Mouse (Mus musculus): ENCODE results near the gene Rbfox1.

The Rbfox1 gene

DNA sequence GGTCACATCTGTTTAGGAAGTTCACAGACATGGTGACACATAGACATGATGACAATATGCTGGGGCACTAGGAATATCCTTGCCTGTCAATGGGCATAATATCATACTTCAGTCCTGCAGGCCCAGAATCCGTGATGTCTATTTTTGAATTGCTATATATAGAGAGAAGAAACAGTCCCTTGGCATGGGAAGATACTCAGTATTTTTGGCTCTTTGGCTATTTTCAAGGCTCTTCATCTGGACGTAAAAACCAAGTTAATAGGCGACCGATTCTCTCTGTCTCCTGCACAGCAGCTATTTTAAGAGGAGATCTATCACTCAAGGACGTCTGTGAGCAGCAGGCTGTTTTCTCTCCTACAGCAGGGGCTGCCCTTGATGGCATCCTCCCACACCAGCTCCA is 415.0 kb downstream of the Rbfox1 start:
- in situ Hi-C loops (cut with MboI; ENCODE audit: low pct_unique_long_range_greater_than_20kb in 1 of 2, low sequenced_read_pairs in 2 of 2, unreplicated experiment in 1 of 2) = no loop called here

DNA sequence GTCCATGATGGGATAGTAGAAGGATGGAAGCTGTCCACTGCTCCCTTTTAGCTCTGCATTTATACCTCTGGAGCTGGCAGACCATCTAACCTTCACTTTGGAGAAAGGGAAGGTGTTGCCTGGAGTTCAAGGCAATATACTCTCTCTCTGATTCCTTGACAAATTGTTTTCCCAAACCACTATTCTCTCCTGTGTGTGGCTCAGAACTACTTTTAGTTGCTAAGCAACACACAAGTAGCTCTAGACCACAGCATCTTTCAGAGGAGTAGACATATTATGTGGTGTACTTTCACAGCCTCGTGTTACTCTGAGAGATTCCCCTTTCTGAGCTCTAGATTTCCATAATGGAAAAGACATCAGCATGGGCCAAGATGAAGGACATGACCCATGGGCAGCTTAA is 417.9 kb downstream of the Rbfox1 start:
- in situ Hi-C loops (cut with MboI; ENCODE audit: low pct_unique_long_range_greater_than_20kb in 1 of 2, low sequenced_read_pairs in 2 of 2, unreplicated experiment in 1 of 2) = no loop called here

DNA sequence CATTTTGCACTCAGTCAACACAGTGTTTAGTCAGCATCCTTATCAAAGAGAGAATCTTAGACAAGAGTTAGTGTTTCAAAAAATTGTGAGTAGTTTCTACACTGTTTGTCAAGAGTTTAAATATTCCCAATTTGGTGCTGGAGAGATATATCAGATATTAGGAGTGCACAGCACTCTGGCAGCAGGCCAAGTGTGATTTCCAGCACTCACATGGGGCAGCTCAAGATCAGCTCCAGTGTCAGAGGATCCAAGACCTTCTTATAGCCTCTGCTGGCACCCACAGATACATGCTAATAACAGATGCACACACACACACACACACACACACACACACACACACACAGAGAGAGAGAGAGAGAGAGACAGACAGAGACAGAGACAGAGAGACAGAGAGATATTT is 424.8 kb downstream of the Rbfox1 start:
- in situ Hi-C loops (cut with MboI; ENCODE audit: low pct_unique_long_range_greater_than_20kb in 1 of 2, low sequenced_read_pairs in 2 of 2, unreplicated experiment in 1 of 2) = no loop called here

DNA sequence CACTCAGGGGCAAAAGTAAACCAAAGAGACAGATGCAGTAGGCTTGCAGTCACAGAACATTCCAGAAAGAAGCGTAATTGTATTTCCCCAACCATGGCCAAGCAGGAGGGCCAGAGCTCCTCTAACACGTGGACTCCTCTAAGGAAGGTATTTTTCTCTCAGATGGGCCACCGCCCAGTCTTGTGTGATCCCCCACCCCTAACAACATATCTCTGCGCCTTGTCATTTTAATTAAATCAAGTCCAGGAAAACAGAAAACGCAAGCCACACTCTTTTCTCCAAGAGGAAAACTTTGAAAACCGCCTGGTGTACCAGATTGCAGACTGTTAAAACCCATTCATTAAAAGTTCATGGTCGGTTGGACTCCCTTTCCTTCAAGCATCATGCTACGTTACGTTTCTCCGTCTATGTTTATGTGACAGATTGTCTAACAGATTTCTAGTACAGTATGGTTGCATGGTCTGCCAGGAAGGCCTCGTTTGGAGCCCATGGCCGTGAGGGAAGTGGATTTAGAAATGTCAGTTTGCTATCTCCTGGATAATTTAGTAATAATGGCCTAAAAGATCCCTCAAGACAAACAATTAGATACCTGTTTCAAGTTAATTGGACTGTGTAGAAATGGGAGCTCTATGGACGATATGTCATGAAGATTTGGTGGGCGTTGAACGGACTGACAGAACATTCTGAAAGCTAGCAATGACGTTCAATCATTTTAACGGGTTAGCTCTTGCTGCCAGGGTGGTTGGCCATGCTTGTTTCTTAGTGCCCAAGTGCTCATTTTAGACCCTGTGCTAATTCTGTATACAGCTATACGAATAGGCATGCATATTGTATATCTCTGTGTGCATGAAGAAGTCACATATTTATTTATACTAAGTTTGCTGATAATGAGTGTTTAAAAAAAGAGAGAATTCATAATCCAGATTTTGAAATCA is 425.9 kb downstream of the Rbfox1 start:
- in situ Hi-C loops (cut with MboI; ENCODE audit: low pct_unique_long_range_greater_than_20kb in 1 of 2, low sequenced_read_pairs in 2 of 2, unreplicated experiment in 1 of 2) = no loop called here

DNA sequence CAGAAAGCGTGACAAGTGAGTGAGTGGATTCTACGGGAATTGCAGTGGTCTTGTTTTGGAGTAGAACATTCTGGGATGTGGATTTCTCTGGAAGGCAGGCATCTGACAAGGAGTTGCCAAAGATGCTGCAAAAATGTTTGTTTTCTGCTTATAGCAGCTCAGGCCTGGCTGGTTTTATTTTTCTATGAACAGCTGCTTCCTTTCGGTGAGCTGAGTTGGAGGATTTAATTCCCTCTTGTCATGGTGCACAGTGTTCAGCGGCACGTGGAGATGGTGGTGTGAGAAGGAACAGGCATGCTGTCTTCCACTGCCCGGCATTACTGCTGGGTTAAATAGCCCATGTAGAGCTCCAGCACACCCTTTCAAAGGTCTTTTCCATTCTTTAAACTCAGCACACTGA is 428.5 kb downstream of the Rbfox1 start:
- in situ Hi-C loops (cut with MboI; ENCODE audit: low pct_unique_long_range_greater_than_20kb in 1 of 2, low sequenced_read_pairs in 2 of 2, unreplicated experiment in 1 of 2) = no loop called here

DNA sequence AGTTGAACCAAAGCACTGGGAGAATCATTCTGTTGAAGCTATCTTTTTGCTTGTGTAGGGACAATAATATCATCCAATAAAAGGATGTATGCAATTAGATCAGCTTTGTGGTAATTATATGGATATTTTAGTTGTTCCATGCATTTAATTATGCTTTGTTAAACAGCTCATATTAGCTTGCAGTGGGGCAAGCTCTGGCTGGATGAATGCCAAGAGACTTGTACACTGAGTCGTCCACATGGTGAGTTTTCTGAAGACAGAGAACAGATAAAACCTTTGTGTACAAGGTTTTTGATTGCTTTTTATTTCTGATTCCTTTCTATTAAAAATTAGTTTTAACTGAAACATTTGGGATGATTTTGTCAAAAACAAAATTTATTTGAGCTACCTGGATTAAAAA is 439.7 kb downstream of the Rbfox1 start:
- in situ Hi-C loops (cut with MboI; ENCODE audit: low pct_unique_long_range_greater_than_20kb in 1 of 2, low sequenced_read_pairs in 2 of 2, unreplicated experiment in 1 of 2) = no loop called here

DNA sequence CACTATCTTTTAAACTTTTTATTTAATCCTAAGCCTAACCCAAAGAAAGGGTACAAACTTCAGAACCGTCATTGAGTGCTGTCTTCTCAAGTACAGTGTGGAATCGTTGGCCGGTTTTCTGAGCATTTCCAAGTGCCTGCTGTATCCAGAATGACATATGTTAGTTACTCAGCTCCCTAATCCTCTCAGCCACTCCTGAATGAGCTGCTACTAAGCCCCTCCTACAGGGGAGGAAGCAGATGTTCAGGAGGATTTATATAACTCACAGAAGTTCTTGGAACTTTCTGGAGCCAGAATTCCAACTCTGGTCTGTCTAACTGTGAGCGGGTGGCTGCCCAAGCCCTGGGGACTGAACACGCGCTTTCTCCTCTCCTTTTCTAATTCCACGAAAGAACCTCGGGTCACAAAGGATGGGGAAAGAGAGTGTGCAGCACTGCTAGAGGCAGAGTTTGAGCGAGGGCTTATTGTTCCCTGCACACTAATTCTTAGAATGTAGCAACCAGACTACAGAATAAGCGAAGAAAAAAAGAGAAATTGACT is 446.3 kb downstream of the Rbfox1 start:
- in situ Hi-C loops (cut with MboI; ENCODE audit: low pct_unique_long_range_greater_than_20kb in 1 of 2, low sequenced_read_pairs in 2 of 2, unreplicated experiment in 1 of 2) = no loop called here

DNA sequence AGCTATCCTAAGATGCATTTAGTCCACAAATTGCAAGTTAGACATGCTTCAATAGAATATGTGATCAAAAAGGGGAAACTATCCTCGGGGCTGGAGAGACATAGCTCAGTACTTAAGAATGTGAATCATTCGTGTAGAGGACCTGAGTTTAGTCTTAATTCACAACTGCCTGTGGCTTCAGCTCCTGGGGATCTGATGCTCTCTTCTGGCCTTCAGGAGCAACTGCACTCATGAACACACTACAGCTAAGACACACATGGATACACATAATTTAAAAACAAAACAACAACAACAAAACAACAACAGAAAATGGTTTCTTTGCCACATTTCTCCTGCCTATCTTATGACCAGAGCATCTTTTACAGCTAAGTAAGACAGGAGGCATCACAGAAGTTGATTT is 448.1 kb downstream of the Rbfox1 start:
- in situ Hi-C loops (cut with MboI; ENCODE audit: low pct_unique_long_range_greater_than_20kb in 1 of 2, low sequenced_read_pairs in 2 of 2, unreplicated experiment in 1 of 2) = no loop called here

DNA sequence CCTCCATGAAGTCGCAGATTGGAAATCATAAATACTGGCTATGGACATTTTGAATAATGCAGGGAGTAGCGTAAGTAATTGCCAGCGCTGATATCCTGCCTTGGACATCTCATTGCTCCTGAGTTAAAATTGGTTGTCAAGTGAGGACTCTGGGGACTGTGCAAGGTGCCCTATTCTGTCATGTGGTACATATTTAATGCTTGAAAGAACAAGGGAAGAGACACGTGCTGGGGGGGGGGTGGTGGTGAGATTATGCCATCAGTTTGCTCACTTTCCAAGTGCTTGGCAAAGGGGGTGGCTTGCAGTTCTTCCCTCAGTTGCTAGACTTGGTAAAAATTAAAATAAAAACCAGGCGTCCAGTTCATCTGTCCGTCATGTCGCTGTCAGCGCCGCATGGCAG is 462.9 kb downstream of the Rbfox1 start:
- in situ Hi-C loops (cut with MboI; ENCODE audit: low pct_unique_long_range_greater_than_20kb in 1 of 2, low sequenced_read_pairs in 2 of 2, unreplicated experiment in 1 of 2) = no loop called here

DNA sequence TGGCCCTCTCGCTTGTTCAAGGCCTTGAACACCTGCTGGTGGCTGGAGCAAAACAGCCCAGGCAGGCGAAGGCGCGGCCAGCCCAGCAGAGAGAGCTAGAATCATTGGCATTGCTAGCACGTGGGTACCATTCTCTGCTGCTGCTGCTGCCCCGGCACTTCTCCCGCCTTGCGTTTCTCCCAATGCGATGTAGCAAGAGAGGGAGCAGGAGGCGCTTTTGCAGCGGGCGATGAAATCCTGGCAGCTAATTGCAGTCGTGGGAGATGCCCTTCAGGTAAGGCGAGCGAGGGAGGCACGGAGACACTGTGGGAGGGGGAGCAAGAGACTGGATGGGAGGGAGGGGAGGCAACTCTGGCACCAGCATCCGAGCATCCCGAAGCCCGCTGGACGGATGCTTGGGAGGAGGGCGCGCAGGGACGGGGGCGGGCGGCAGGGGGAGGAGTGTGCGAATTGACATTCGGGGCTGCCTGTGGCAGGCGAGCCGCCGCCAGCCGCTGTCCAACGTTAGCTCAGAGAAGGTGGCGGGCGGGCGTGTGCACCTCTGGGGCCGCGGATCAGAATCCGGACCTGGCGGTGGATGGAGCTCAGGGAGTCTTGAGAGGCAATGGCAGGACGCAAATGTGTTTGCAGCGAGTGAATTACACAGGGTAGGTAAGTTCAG is 463.6 kb downstream of the Rbfox1 start:
- in situ Hi-C loops (cut with MboI; ENCODE audit: low pct_unique_long_range_greater_than_20kb in 1 of 2, low sequenced_read_pairs in 2 of 2, unreplicated experiment in 1 of 2) = no loop called here

DNA sequence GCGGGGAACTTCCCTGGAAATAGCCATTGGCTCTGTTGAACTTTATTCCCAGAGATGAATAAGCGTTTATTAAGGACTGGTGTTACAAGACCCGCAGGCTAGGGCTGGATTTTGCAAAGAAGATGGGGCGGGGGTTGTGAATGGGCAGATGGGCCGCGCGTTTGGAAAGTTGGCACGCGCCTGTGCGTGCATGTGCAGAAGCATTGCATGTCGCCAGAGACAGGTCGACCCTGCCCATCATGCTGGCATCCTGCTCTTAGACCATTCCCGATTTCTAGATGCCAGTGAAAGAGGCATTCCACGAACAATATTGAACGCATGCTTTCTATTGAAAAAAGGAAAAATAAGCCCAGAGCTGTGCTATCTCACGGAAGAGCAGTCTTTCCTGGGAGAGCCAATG is 464.2 kb downstream of the Rbfox1 start:
- in situ Hi-C loops (cut with MboI; ENCODE audit: low pct_unique_long_range_greater_than_20kb in 1 of 2, low sequenced_read_pairs in 2 of 2, unreplicated experiment in 1 of 2) = no loop called here

DNA sequence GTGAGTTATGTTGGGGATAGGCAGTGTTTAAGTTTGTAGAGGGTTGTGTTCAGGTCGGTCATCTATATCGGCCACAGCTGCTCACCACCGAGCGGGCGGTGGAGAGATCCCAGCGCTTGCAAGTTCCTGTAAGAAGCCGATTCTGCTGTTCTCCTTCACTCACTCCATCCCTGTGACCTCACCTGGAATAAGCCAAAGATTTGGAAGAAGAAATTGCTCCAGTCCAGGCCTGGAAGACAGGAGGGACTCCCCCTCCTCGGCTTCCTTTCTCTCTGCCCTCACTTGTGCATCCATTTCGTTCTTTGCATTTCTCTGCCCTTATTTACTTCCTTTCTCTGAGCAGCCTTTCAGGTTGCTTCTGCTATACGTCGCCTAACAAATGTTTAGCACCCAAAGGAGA is 465.1 kb downstream of the Rbfox1 start:
- in situ Hi-C loops (cut with MboI; ENCODE audit: low pct_unique_long_range_greater_than_20kb in 1 of 2, low sequenced_read_pairs in 2 of 2, unreplicated experiment in 1 of 2) = no loop called here

DNA sequence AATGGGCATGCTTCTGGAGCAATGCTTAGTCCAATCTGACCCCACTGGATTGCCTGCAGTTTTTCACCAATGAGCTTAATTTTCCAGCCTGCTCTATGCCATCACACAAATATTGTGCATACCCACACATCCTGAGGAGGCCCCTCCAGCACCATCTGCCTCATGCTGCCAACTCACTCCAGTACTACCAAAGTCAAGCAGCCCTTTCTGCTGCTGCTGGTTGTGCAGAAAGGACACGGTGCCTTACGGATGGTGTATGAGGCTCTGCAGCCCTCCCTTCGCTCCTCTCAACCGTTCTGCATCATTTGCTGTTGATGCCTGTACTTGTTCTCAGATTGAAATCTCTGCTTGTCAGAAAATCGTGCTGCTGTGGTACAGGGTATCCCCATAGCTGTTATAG is 468.0 kb downstream of the Rbfox1 start:
- in situ Hi-C loops (cut with MboI; ENCODE audit: low pct_unique_long_range_greater_than_20kb in 1 of 2, low sequenced_read_pairs in 2 of 2, unreplicated experiment in 1 of 2) = no loop called here

DNA sequence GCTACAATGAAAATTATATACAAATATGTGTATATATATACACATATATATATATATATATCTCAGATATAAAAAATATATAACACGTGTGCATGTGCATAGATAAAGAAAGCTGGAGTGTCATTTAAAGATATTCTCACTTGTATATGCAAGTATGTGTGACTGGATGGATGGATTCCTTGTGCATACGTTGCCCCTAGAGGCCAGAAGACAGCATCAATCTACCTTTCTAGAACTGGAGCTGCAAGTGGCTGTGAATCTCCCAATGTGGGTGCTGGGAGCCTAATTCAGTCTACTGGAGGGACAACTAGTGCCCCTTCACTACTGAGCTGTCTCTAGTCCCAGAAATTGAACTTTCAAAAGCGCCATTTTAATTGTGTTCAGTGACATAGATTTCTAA is 471.8 kb downstream of the Rbfox1 start:
- in situ Hi-C loops (cut with MboI; ENCODE audit: low pct_unique_long_range_greater_than_20kb in 1 of 2, low sequenced_read_pairs in 2 of 2, unreplicated experiment in 1 of 2) = no loop called here

DNA sequence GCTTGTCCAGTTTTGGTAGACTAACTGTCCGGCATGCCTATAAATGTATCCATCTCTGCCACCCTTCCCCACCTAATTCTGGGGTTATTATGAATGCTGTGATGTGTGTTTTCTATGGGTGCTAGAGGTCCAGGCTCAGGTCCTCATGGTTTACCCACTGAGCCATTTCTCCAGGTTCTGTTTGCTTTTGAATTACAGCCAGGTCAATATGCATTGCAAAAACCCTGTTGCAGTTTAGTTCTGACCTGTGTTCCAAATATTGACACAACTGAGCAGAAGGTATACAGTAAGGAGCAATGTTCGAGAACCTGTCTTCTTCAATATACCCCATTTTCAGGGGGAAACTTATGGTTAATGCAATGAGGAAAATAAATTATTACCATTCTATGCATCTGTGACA is 480.6 kb downstream of the Rbfox1 start:
- in situ Hi-C loops (cut with MboI; ENCODE audit: low pct_unique_long_range_greater_than_20kb in 1 of 2, low sequenced_read_pairs in 2 of 2, unreplicated experiment in 1 of 2) = no loop called here

DNA sequence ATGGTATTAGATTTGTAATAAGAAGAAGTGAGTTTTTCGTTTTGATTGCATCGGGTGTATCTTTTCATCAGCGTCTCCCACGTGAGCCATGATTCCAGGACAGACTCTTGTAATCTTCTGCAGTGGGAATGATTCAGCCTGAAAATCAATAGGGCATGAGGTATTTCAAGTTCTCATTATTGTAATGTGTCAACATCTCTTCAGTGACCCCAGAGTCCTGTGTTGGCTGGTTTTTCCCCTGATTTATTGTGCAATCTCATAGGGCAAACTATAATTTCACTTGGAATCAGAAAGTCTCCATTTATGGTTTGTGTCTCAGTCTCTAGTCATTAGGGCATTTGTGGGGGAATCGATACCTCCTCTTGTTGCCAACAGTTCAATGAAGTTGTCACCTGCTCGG is 481.5 kb downstream of the Rbfox1 start:
- in situ Hi-C loops (cut with MboI; ENCODE audit: low pct_unique_long_range_greater_than_20kb in 1 of 2, low sequenced_read_pairs in 2 of 2, unreplicated experiment in 1 of 2) = no loop called here

DNA sequence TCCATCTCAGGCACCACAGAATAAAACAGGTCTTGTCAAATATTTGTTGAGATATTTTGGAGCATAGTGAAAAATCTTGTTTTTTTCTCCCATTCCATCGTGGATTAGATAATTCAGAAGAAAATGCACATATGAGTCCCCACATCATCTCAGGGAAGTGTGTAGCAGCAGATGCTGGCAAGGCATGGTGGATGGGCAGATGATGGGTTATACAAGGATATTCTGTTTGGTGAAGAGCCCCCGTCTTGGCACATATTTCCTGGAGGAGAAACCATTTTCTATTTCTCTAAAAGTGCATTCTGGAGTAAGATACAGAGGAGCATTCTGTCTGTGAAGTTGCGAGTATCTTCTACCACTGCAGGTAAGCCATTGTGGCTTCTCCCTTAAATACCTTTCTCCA is 495.8 kb downstream of the Rbfox1 start:
- in situ Hi-C loops (cut with MboI; ENCODE audit: low pct_unique_long_range_greater_than_20kb in 1 of 2, low sequenced_read_pairs in 2 of 2, unreplicated experiment in 1 of 2) = no loop called here

DNA sequence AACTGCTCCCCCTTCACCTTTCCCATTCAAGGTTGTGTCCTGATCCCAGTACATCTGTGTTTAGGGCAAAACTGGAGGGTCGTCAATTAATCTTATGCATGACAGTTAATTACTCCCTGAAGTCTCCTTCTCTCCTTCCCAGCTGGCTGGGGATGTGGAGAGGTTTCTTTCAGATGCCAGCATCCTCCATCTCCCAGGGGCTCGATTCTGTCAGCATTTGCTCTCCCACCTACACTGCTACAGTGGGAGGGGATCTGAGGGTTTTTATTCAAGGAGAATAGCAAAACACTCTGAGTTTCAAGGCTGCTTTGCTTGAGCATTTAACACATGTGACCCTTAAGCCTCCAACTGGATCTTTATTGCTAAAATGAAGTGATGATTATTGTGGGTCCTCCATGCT is 496.4 kb downstream of the Rbfox1 start:
- in situ Hi-C loops (cut with MboI; ENCODE audit: low pct_unique_long_range_greater_than_20kb in 1 of 2, low sequenced_read_pairs in 2 of 2, unreplicated experiment in 1 of 2) = no loop called here

DNA sequence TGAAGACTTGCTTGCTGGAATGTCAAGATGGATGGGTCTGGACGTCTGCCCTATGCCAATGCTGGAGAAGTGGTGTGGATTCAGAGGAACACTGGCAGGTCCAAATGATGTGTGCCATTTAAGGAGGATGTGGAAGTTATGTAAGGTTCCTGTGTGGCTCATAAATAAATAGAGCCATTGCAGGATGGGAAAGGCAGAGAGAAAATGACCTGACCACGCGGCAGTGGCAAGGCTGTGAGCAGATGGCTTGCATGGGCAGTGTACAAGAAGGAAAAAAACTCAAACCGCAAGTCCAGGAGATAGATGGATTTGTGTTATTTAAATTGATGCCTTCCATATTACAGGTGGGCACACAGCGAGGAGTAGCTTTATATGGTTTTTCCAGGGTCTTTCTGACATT is 497.6 kb downstream of the Rbfox1 start:
- in situ Hi-C loops (cut with MboI; ENCODE audit: low pct_unique_long_range_greater_than_20kb in 1 of 2, low sequenced_read_pairs in 2 of 2, unreplicated experiment in 1 of 2) = no loop called here

All from mouse embryonic stem cell (cell line).